Mouse (Mus musculus) liver, embryonic 11.5 days (tissue): ENCODE measurements at regions not wholly inside any gene's neighbourhood (a gene's known extent, or its start where the extent isn't known, plus 50 kb on each side); places are given as distances from the start of the nearest gene placed in this dataset.
A peak's percentile ranks its signal among the peaks of the same experiment; 100 is the strongest.
"Not testable (repeated sequence)": the region's sequence is repeated elsewhere in the genome, so short reads cannot be mapped to it uniquely, and the experiment has no call there.

ENCODE experiments used
- ATAC-seq: fragments of 200-750 bp; cut with Nextera tagmentation; replicated peaks from 2 replicates; pipeline ENCODE4 v1.8.0; 2017; ENCODE audit warnings: moderate number of reproducible peaks, mild to moderate bottlenecking, moderate TSS enrichment, moderate library complexity; ENCODE audit not compliant: low FRiP score
- DNase-seq: peaks from one replicate; pipeline ENCODE4 v3.0.0-alpha.2; 2017; ENCODE audit warnings: low spot score
- H3K27ac ChIP-seq: fragments of 300-500 bp; sonication (generic); 2 replicates; pipeline ENCODE4 v1.5.1; 2014; ENCODE audit warnings: mild to moderate bottlenecking, low read depth, low read length, control low read depth
- H3K27me3 ChIP-seq: fragments of 300-500 bp; sonication (generic); replicated peaks from 2 replicates; pipeline ENCODE4 v1.6.1; 2014; ENCODE audit warnings: low read length, mixed read lengths; ENCODE audit not compliant: control insufficient read depth, insufficient read depth
- H3K36me3 ChIP-seq: fragments of 300-500 bp; sonication (generic); 2 replicates; pipeline ENCODE4 v1.6.1; 2014; ENCODE audit warnings: mild to moderate bottlenecking, low read length, moderate library complexity, mixed read lengths; ENCODE audit not compliant: control insufficient read depth, insufficient read depth
- H3K4me1 ChIP-seq: fragments of 300-500 bp; sonication (generic); replicated peaks from 2 replicates; pipeline ENCODE4 v1.6.1; 2014; ENCODE audit warnings: low read length, mixed read lengths; ENCODE audit not compliant: control insufficient read depth, insufficient read depth
- H3K4me2 ChIP-seq: fragments of 300-500 bp; sonication (generic); 2 replicates; pipeline ENCODE4 v1.6.1; 2014; ENCODE audit warnings: mild to moderate bottlenecking, control low read depth, moderate library complexity
- H3K4me3 ChIP-seq: fragments of 300-500 bp; sonication (generic); 2 replicates; pipeline ENCODE4 v1.5.1; 2014; ENCODE audit warnings: low read depth, low read length, control low read depth
- H3K9ac ChIP-seq: fragments of 300-500 bp; sonication (generic); 2 replicates; pipeline ENCODE4 v1.6.1; 2014; ENCODE audit warnings: low read depth, low read length, control low read depth
- H3K9me3 ChIP-seq: fragments of 300-500 bp; sonication (generic); 2 replicates; pipeline ENCODE4 v1.6.1; 2016; ENCODE audit warnings: low read length, inconsistent platforms, mixed read lengths; ENCODE audit not compliant: control insufficient read depth
- WGBS: fragments of 180-500 bp; shearing (Covaris S2); extraction: QIAGEN DNeasy Blood & Tissue Kit; methylation state at CpG from one replicate; pipeline ENCODE4 v1.1.7; 2014; 5-methylcytosine and 5-hydroxymethylcytosine counted together

DNA sequence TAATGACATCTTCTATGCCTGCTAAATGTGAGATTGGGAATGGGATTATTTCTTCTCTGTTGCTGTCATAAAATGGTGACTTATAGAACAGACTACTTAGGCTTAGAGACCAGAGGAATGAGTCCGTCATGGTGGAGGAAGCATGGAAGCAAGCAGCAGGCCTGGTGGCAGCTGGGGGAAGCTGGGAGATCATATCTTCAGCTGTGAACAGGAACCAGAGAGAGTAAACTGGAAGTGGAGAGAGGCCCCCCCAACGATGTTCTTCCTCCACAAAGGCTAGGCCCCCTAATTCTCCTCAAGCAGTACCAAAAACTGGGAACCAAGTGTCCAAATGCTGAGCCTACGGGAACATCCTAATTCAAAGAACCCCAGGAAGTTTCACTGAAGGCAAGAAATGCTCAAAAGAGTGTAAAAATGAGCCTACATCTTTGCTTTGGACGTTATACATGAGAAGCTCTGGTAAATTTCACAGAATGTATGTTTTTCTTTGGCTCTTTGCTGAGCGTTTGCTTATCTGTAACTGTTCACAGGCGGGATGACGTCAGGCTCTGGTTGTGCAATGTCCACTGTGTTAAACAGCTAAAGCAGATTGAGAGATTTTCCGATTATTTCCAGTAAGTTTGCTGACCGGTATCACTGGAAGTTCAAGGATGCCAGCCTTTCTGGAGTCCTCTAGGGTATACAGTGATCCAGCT lies 102.7 kb upstream of the Slc38a2 start:
- no peak overlapping the region; the same call in 1 of the 2 replicates for H3K27ac ChIP-seq
- 34% methylated on average over 9 of the region's 9 CpGs for whole genome bisulfite sequencing
- H3K36me3 ChIP-seq: no peaks in the 10 kb centered on the region
- H3K4me3 ChIP-seq: no peak overlapping the region
- H3K9ac ChIP-seq: no peak overlapping the region
- no peaks in the 10 kb centered on the region for H3K27me3 ChIP-seq
- no peak overlapping the region for H3K4me2 ChIP-seq
- DNase-seq (peak; percentile 43), ATAC-seq (peak; percentile 56)
- H3K9me3 ChIP-seq: no peaks in the 10 kb centered on the region
- peaks cover 18% of the 10 kb centered on the region for H3K4me1 ChIP-seq

DNA sequence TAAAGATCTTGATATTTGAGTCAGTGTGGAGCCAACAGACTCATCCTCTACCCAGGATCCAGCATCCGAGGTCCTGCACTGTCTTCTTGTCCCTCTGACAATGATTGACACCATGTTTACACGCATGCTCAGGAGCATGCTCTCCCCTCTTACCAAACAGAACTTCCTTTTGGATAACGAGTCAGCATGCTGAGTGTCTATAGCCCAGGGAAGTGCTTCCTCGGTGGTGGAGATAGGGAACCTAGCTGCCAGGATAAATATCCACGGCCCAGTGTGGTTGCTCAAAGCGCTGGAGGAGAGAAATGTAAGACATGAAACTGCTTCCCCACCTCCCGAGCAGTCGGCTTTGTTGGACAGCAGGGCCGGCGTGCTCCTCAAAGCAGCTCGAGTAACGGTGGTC lies 99.7 kb upstream of the Slc38a2 start:
- H3K4me3 ChIP-seq: no peak overlapping the region
- no peaks in the 10 kb centered on the region for H3K9me3 ChIP-seq
- H3K9ac ChIP-seq: no peak overlapping the region
- ATAC-seq: no peak
- no peak for DNase-seq
- 54% methylated on average over 12 of the region's 12 CpGs for WGBS
- H3K36me3 ChIP-seq: no peaks in the 10 kb centered on the region
- no peak overlapping the region for H3K4me2 ChIP-seq
- peaks cover 18% of the 10 kb centered on the region for H3K4me1 ChIP-seq
- H3K27ac ChIP-seq: no peak overlapping the region
- no peaks in the 10 kb centered on the region for H3K27me3 ChIP-seq

GRCm38 (mm10) chr15:96797615-96798270 lies 98.2 kb upstream of the Slc38a2 start:
- ATAC-seq: no peak
- Histone ChIP-seq H3K9ac (no peak overlapping the region), H3K4me2 (no peak overlapping the region), H3K4me3 (no peak overlapping the region), H3K27me3 (no peaks in the 10 kb centered on the region), H3K4me1 (peaks cover 12% of the 10 kb centered on the region), H3K27ac (no peak overlapping the region; the same call in 1 of the 2 replicates), H3K9me3 (no peaks in the 10 kb centered on the region), H3K36me3 (no peaks in the 10 kb centered on the region)
- DNase-seq: no peak
- WGBS: 78% methylated on average over 4 of the region's 4 CpGs

- no peaks in the 10 kb centered on the region for H3K27me3 ChIP-seq
- no peak for DNase-seq
- no peak for ATAC-seq
- H3K36me3 ChIP-seq: no peaks in the 10 kb centered on the region
- no peaks in the 10 kb centered on the region for H3K9me3 ChIP-seq
- H3K9ac ChIP-seq: no peak overlapping the region
- no peak overlapping the region for H3K4me2 ChIP-seq
- no peak overlapping the region for H3K4me3 ChIP-seq
- whole genome bisulfite sequencing: 87% methylated on average over 6 of the region's 6 CpGs
- H3K4me1 ChIP-seq: 0 out of 2 replicates have a peak, but pooled peaks cover 2% of the 10 kb centered on the region
- no peak overlapping the region for H3K27ac ChIP-seq
Measured at GRCm38 (mm10) chr15:96794177-96794719, 94.7 kb upstream of the Slc38a2 start.

- Histone ChIP-seq H3K9ac (no peak overlapping the region), H3K4me1 (no peaks in the 10 kb centered on the region), H3K4me3 (no peak overlapping the region), H3K4me2 (no peak overlapping the region), H3K36me3 (no peaks in the 10 kb centered on the region), H3K27ac (no peak overlapping the region), H3K27me3 (no peaks in the 10 kb centered on the region), H3K9me3 (no peaks in the 10 kb centered on the region)
- 90% methylated on average over 15 of the region's 15 CpGs for WGBS
- ATAC-seq (no peak), DNase-seq (no peak)
Measured at GRCm38 (mm10) chr15:96793251-96793650, 93.7 kb upstream of the Slc38a2 start.

DNA sequence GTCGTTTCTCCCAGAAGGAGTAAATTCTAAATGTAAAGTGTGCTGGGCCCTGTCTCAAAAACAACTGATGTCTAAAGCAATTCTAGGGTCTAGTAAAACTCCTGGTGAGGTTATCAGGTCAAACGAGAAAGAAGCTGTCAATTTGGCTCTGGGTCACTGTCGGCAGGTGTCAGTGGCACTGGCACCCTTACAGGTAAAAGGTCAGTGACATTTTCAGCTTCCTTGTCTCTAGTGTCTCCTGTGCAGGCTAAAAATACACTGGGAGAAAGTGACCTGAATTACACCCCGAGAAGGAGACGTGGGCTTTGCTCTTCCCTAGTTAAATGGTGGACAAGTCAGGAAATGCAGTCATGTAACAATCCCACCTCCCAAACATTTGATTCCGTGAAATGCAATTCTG lies 91.8 kb upstream of the Slc38a2 start:
- H3K4me1 ChIP-seq: no peaks in the 10 kb centered on the region
- no peaks in the 10 kb centered on the region for H3K9me3 ChIP-seq
- DNase-seq (no peak), ATAC-seq (no peak)
- H3K4me3 ChIP-seq: no peak overlapping the region
- H3K9ac ChIP-seq: no peak overlapping the region
- no peak overlapping the region for H3K4me2 ChIP-seq
- H3K27ac ChIP-seq: no peak overlapping the region
- no peaks in the 10 kb centered on the region for H3K27me3 ChIP-seq
- H3K36me3 ChIP-seq: no peaks in the 10 kb centered on the region
- 77% methylated on average over 6 of the region's 6 CpGs for WGBS

- DNase-seq, H3K27ac ChIP-seq, H3K9me3 ChIP-seq, H3K36me3 ChIP-seq, H3K27me3 ChIP-seq, H3K9ac ChIP-seq, H3K4me1 ChIP-seq, ATAC-seq, H3K4me2 ChIP-seq, H3K4me3 ChIP-seq: not testable (repeated sequence)
- whole genome bisulfite sequencing: 88% methylated on average over 2 of the region's 2 CpGs
Measured at GRCm38 (mm10) chr15:96787921-96788320, 88.4 kb upstream of the Slc38a2 start.

DNA sequence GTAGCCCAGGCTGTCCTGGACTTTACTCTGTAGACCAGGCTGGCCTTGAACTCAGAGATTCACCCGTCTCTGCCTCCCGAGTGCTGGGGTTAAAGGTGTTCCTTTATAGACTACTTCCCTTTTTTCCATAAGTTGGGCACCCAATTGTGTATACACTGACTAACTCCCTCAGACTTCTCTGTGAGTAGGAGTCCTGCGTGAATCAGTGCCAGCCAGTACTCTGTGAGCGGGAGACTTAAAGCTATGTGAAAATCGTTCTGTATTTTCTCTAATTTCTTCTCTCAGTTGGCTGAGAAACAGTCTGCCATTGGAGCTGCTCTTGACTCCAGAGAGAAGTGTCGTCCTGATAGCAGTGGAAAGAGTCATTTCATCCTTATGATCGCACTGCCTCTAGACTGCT lies 85.0 kb upstream of the Slc38a2 start:
- H3K36me3 ChIP-seq: no peaks in the 10 kb centered on the region
- DNase-seq (no peak), ATAC-seq (no peak)
- 83% methylated on average over 7 of the region's 7 CpGs for WGBS
- H3K27me3 ChIP-seq: no peaks in the 10 kb centered on the region
- no peak overlapping the region for H3K27ac ChIP-seq
- H3K9ac ChIP-seq: no peak overlapping the region
- no peak overlapping the region for H3K4me2 ChIP-seq
- H3K9me3 ChIP-seq: no peaks in the 10 kb centered on the region
- H3K4me3 ChIP-seq: no peak overlapping the region
- no peaks in the 10 kb centered on the region for H3K4me1 ChIP-seq

GRCm38 (mm10) chr15:96781560-96781959 lies 82.0 kb upstream of the Slc38a2 start:
- Histone ChIP-seq H3K27ac (no peak overlapping the region), H3K4me2 (no peak overlapping the region), H3K4me1 (peaks cover 3% of the 10 kb centered on the region; the same call in 1 of the 2 replicates), H3K4me3 (no peak overlapping the region), H3K27me3 (no peaks in the 10 kb centered on the region), H3K9me3 (no peaks in the 10 kb centered on the region), H3K9ac (no peak overlapping the region), H3K36me3 (no peaks in the 10 kb centered on the region)
- ATAC-seq: no peak
- 79% methylated on average over 5 of the region's 5 CpGs for WGBS
- DNase-seq: no peak
